Mouse (Mus musculus) hindbrain, embryonic 15.5 days (tissue): Measurements from ENCODE around the gene Olfr1508. TPM values are rescaled to one million over a fixed set of nuclear protein-coding genes. Genes with fewer than 3 reads are reported as not detected.
"Not testable (repeated sequence)": the region's sequence is repeated elsewhere in the genome, so short reads cannot be mapped to it uniquely, and the experiment has no call there.

ENCODE experiments used
- ATAC-seq: fragments of 200-750 bp; cut with Nextera tagmentation; 2 replicates; pipeline ENCODE4 v1.8.0; 2017; ENCODE audit warnings: low read depth, moderate number of reproducible peaks, moderate TSS enrichment; ENCODE audit not compliant: low FRiP score
- H3K27ac ChIP-seq: fragments of 300-500 bp; sonication (generic); replicated peaks from 2 replicates; pipeline ENCODE4 v1.5.1; 2015; ENCODE audit warnings: mild to moderate bottlenecking, inconsistent platforms
- H3K27me3 ChIP-seq: fragments of 300-500 bp; sonication (generic); 2 replicates; pipeline ENCODE4 v1.6.1; 2015; ENCODE audit warnings: control low read depth, inconsistent platforms
- H3K36me3 ChIP-seq: fragments of 300-500 bp; sonication (generic); 2 replicates; pipeline ENCODE4 v1.6.1; 2015; ENCODE audit warnings: control low read depth, inconsistent platforms
- H3K4me1 ChIP-seq: fragments of 300-500 bp; sonication (generic); replicated peaks from 2 replicates; pipeline ENCODE4 v1.6.1; 2015; ENCODE audit warnings: control low read depth, inconsistent platforms
- H3K4me2 ChIP-seq: fragments of 300-500 bp; sonication (generic); 2 replicates; pipeline ENCODE4 v1.6.1; 2015; ENCODE audit warnings: moderate library complexity, mild to moderate bottlenecking, inconsistent platforms
- H3K4me3 ChIP-seq: fragments of 300-500 bp; sonication (generic); 2 replicates; pipeline ENCODE4 v1.5.1; 2015; ENCODE audit warnings: mild to moderate bottlenecking, inconsistent platforms
- H3K9ac ChIP-seq: fragments of 300-500 bp; sonication (generic); 2 replicates; pipeline ENCODE4 v1.6.1; 2015; ENCODE audit warnings: inconsistent platforms
- H3K9me3 ChIP-seq: fragments of 300-500 bp; sonication (generic); 2 replicates; pipeline ENCODE4 v1.6.1; 2016; ENCODE audit warnings: control low read depth, inconsistent platforms
- WGBS: fragments of 180-500 bp; shearing (Covaris S2); methylation state at CpG from one replicate; pipeline ENCODE4 v1.1.7; 2015; 5-methylcytosine and 5-hydroxymethylcytosine counted together
- polyA plus RNA-seq: library from polyadenylated mRNA; unstranded; fragments of >200 nt; fragmentation: Nextera tagmentation; extraction: Ambion mirVana; gene quantifications from 2 replicates; pipeline ENCODE4 v1.2.1, GENCODE M21; 2015

The Olfr1508 gene
- not detected in 2 replicates for polyA plus RNA-seq

DNA sequence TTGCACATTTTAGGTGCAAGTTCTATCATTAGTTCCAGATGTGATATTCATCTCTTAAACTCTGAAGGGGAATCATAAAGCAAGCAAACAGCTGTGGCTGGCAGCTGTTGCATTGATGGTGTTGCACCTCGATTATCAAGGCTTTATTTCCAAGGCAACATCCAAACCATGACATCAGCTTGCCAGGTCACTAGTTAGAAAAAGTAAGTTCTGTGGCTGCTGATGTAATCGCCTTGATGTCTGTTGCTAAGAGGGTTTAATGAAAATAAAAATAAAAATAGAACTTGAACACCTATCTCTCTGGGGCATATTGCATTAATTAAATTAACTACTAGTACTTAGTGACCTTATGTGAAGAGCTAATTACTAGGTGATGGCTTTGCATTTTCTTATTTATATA, at the start of gene Olfr1508:
TSS of gene Olfr1508 (minus strand) at position 101 of the 400 bp plus-strand sequence.
- Histone ChIP-seq H3K27me3 (no peaks in the 10 kb centered on the region), H3K9me3 (no peaks in the 10 kb centered on the region), H3K4me2 (no peak within 1 kb of the TSS), H3K36me3 (no peaks in the 10 kb centered on the region), H3K4me1 (no peaks in the 10 kb centered on the region), H3K9ac (no peak within 1 kb of the TSS), H3K4me3 (no peak within 1 kb of the TSS), H3K27ac (no peak within 1 kb of the TSS)
- 74% methylated on average over 2 of the region's 2 CpGs for WGBS
- ATAC-seq: no peak

DNA sequence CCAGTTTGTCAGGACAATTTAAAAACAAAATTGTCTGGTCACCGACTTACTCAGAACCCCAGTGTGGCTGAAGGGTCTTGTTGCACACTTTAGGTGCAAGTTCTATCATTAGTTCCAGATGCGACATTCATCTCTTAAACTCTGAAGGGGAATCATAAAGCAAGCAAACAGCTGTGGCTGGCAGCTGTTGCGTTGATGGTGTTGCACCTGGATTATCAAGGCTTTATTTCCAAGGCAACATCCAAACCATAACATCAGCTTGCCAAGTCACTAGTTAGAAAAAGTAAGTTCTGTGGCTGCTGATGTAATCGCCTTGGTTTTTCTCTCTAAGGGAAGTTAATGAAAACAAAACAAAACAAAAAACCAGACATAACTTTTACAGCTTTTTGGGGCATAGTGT, 28.2 kb upstream of the Olfr1508 start, which contains the start of gene Olfr1507:
TSS of gene Olfr1507 (minus strand) at position 234 of the 400 bp plus-strand sequence.
- Histone ChIP-seq H3K9ac (no peak within 1 kb of the TSS), H3K36me3 (no peaks in the 10 kb centered on the region), H3K9me3 (no peaks in the 10 kb centered on the region), H3K27ac (no peak within 1 kb of the TSS), H3K27me3 (no peaks in the 10 kb centered on the region), H3K4me1 (no peaks in the 10 kb centered on the region), H3K4me3 (no peak within 1 kb of the TSS), H3K4me2 (no peak within 1 kb of the TSS)
- ATAC-seq: no peak
- 89% methylated on average over 4 of the region's 4 CpGs for WGBS

DNA sequence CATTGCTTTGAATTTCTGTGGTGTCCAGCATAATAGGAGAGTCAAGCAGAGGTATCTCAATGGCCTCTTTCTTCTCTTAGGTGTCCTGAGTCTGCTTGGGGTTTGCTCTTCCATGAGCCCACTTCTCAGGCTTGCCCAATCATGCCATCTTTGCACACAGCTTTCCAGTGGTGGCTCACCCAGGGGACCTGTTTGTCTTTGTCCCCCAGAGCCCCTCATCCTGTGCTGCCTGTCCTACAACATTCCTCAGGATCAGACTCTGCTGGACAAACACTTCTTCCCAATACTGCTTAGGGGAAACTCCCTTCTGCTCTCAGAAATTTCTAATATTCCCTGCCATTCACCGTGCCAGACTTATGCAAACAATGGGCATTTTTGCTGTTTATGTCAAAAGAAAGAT, 1.6 kb downstream of the Olfr1508 start:
- Histone ChIP-seq H3K36me3 (no peaks in the 10 kb centered on the region), H3K4me1 (no peaks in the 10 kb centered on the region), H3K9me3 (no peaks in the 10 kb centered on the region), H3K4me2 (no peak overlapping the region), H3K27me3 (no peaks in the 10 kb centered on the region), H3K9ac (no peak overlapping the region), H3K27ac (no peak overlapping the region), H3K4me3 (no peak overlapping the region)
- ATAC-seq: no peak
- WGBS: 91% methylated on average over 1 of the region's 1 CpGs

DNA sequence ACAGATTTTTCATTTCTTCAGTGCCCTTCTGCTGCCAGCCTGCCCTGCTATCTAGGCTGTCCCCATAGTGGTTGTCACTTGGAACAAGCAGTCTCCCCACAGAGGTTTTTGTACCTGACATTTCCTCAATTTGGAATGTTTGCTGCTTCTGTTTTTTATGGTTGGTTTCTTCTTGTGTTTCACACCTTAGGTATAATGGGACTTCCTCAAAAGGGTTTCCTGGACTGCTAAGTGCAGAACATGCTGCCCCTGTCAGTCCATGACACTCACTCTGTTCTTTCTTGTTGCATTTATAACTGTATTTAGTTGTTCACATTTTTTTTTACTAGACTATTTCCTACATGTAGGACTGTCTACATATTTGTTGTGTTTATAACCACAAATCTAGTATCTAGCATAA, 5.4 kb downstream of the Olfr1508 start:
- Histone ChIP-seq H3K9ac (no peak overlapping the region), H3K9me3 (no peaks in the 10 kb centered on the region), H3K4me2 (no peak overlapping the region), H3K27ac (no peak overlapping the region), H3K4me3 (no peak overlapping the region), H3K27me3 (no peaks in the 10 kb centered on the region), H3K36me3 (no peaks in the 10 kb centered on the region), H3K4me1 (no peaks in the 10 kb centered on the region)
- ATAC-seq: no peak

DNA sequence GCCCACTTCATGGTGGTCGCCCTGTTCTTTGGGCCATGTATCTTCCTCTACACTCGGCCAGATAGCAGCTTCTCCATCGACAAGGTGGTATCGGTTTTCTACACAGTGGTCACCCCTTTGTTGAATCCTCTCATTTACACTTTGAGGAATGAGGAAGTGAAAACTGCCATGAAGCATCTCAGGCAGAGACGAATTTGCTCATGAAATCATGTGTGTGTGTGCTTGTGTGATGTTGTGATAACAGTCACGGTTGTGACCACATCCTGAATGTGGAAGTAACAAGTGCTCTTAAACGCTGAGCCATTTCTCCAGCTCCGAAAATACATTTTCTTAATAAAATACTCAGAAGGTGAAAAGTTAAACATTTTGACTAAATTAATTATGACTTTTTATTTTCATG, 16.2 kb downstream of the Olfr1508 start:
- Histone ChIP-seq H3K36me3 (no peaks in the 10 kb centered on the region), H3K27ac (no peak overlapping the region), H3K9me3 (no peaks in the 10 kb centered on the region), H3K27me3 (no peaks in the 10 kb centered on the region), H3K4me2 (no peak overlapping the region), H3K4me1 (no peaks in the 10 kb centered on the region), H3K9ac (no peak overlapping the region), H3K4me3 (no peak overlapping the region)
- 94% methylated on average over 8 of the region's 8 CpGs for WGBS
- ATAC-seq: no peak

DNA sequence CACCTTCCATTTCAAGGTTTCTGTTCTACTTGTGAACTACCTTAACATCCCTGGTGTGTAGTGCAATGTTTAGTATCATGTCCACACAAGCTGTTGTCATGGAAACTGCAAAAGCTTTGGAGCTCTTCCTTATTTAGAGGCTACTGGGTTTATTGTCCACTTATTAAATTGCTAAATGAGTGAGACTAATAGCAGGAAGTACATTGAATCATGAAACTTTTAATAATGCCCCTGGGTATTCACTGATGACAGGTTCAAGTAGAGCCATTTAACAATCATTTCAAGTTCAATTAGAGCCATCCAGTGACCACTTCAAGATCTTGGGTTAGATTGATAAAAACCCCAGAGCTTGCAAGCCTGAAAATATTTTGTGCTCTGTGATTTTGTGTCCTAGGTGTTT, 24.6 kb downstream of the Olfr1508 start, which contains the start of gene Olfr1509:
TSS of gene Olfr1509 (plus strand) at position 301 of the 400 bp plus-strand sequence.
- H3K36me3 ChIP-seq: no peaks in the 10 kb centered on the region
- no peak for ATAC-seq
- no peak within 1 kb of the TSS for H3K4me2 ChIP-seq
- H3K4me3 ChIP-seq: no peak within 1 kb of the TSS
- H3K4me1 ChIP-seq: no peaks in the 10 kb centered on the region
- H3K27ac ChIP-seq: no peak within 1 kb of the TSS
- no peak within 1 kb of the TSS for H3K9ac ChIP-seq
- no peaks in the 10 kb centered on the region for H3K9me3 ChIP-seq
- H3K27me3 ChIP-seq: no peaks in the 10 kb centered on the region

DNA sequence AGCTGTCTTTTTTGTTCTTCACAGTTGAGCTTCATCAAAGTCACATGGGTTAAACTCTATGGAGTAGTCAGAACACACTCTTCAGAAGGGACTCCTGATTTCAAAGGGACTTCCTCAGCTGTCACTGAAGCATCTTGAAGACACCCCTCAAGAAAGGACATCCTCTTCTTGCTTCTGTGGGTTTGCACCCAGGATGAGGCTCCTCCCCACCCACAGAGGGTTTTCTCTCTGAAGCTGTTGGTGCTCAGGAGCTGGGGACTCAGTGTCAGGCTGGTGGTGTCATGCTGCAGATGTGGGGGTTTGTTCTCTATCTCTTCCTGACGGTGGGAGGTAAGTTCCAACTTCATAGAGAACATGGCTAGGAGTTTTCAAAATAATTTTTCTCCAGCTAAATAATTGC, 39.6 kb downstream of the Olfr1508 start:
- no peak overlapping the region for H3K4me3 ChIP-seq
- WGBS: 79% methylated on average over 1 of the region's 1 CpGs
- H3K9me3 ChIP-seq: no peaks in the 10 kb centered on the region
- no peak for ATAC-seq
- no peak overlapping the region for H3K9ac ChIP-seq
- H3K36me3 ChIP-seq: no peaks in the 10 kb centered on the region
- H3K4me1 ChIP-seq: no peaks in the 10 kb centered on the region
- H3K27me3 ChIP-seq: no peaks in the 10 kb centered on the region
- H3K27ac ChIP-seq: no peak overlapping the region
- no peak overlapping the region for H3K4me2 ChIP-seq

DNA sequence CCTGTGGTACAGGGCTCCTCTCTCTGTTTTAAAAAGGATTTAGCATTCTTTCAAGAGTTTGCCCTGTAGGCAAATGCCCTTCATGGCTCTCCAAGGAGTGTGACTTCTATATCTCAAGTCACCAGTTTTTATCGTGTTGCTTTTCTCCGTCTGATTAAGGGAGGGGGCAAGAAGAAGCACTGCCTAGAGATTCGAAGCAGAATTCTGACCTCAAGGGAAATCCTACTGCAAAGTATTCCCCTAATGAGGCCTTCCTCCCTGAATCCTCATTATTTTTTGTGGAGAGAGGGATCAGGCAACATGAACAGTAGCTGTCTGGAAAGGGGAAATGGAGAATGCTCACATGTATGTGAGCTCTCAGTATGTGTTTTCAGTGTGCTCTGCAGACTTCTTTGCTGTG, 53.0 kb downstream of the Olfr1508 start, which contains the start of gene Olfr1510:
TSS of gene Olfr1510 (minus strand) at position 101 of the 400 bp plus-strand sequence.
- no peak within 1 kb of the TSS for H3K27ac ChIP-seq
- H3K9ac ChIP-seq: no peak within 1 kb of the TSS
- no peaks in the 10 kb centered on the region for H3K36me3 ChIP-seq
- WGBS: 92% methylated on average over 3 of the region's 3 CpGs
- no peaks in the 10 kb centered on the region for H3K9me3 ChIP-seq
- no peaks in the 10 kb centered on the region for H3K4me1 ChIP-seq
- no peak within 1 kb of the TSS for H3K4me3 ChIP-seq
- no peak within 1 kb of the TSS for H3K4me2 ChIP-seq
- no peaks in the 10 kb centered on the region for H3K27me3 ChIP-seq
- no peak for ATAC-seq

DNA sequence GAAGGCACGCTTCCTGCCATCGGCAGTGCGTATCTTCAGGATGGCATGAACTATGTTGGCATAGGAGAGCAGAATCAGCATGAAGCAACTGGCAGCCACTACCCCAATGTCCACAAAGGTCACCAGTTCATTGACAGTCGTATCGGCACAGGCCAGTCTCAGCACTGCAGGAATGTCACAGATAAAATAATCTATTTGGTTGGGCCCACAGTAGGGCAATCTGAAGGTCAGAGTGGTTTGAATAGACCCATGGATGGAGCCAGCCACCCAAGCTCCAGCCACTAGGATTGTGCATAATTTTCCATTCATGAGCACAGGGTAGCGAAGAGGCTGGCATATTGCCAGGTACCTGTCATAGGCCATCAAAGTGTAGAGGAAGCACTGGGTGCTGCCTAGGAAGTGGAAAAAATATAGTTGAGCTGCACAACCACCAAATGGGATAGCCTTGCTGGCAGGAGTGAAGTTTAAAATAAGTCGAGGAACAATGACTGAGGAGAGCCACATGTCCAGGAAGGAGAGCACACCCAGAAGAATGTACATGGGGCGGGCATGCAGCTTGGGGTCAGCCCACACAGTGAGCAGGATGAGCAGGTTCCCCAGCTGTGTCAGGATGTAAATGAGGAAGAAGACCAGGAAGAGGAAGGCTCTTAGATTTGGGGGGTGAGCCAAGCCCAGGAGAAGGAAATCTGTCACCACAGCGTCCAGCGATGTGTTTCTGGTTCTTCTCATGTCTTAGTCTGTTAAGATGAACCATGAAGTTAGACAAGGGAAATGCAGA, 57.0 kb downstream of the Olfr1508 start:
- 81% methylated on average over 7 of the region's 10 CpGs for WGBS
- H3K4me1 ChIP-seq, H3K27ac ChIP-seq, ATAC-seq, H3K36me3 ChIP-seq, H3K4me2 ChIP-seq, H3K9ac ChIP-seq, H3K4me3 ChIP-seq, H3K9me3 ChIP-seq, H3K27me3 ChIP-seq: not testable (repeated sequence)

Other genes starting within 250 kb of the Olfr1508 start
- gene Chd8, start 209.7 kb downstream of the Olfr1508 start, polyA plus RNA-seq: 36.4 and 38.7 TPM in 2 replicates
- 52.2 and 54.0 TPM in 2 replicates for gene Tox4, start 188.3 kb downstream of the Olfr1508 start, polyA plus RNA-seq
- gene Rab2b, start 187.9 kb downstream of the Olfr1508 start, polyA plus RNA-seq: 54.5 and 59.0 TPM in 2 replicates
- 46.0 and 49.5 TPM in 2 replicates for gene Mettl3, start 162.4 kb downstream of the Olfr1508 start, polyA plus RNA-seq
- gene Sall2, start 138.7 kb downstream of the Olfr1508 start, polyA plus RNA-seq: 41.6 and 45.9 TPM in 2 replicates
- not detected in 2 replicates for gene Olfr1513, start 111.1 kb downstream of the Olfr1508 start, polyA plus RNA-seq
- 0.10 and 0.22 TPM in 2 replicates for gene Olfr1512, start 88.3 kb downstream of the Olfr1508 start, polyA plus RNA-seq
- 0.25 and 0.26 TPM in 2 replicates for gene Olfr1511, start 70.1 kb downstream of the Olfr1508 start, polyA plus RNA-seq
- gene Olfr1510, start 53.1 kb downstream of the Olfr1508 start, polyA plus RNA-seq: not detected in 2 replicates
- gene Olfr1509, start 24.5 kb downstream of the Olfr1508 start, polyA plus RNA-seq: not detected in 2 replicates
- gene Olfr1507, start 28.3 kb upstream of the Olfr1508 start, polyA plus RNA-seq: not detected in 2 replicates